Mouse (Mus musculus) embryo, embryonic 10 days (tissue): ENCODE results near the gene Dab2ip.

Experiments
- DNase-seq: peaks from one replicate; pipeline ENCODE4 v3.0.0-alpha.2; 2015; ENCODE audit warnings: low spot score

Gene Dab2ip

DNA sequence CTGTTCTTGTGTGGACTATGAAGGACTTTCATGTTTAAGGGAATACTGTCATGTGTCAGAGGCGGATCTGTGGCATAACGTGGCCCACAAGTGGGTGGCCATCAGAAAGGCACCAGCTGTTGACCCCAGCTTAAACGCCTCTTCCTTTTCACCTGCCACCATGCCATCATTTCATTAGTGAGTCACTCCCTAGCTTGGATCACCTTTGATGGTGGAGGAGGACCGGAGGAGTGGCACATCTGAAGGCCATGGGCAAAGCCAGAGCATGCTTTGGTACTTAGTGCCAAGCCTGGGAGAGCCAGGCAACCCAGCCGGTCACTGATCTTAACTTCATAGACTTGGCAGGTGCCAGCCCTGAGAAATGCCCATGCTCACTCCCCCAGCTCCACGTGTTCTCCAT is 96.7 kb downstream of the Dab2ip start:
- no peak for DNase-seq

DNA sequence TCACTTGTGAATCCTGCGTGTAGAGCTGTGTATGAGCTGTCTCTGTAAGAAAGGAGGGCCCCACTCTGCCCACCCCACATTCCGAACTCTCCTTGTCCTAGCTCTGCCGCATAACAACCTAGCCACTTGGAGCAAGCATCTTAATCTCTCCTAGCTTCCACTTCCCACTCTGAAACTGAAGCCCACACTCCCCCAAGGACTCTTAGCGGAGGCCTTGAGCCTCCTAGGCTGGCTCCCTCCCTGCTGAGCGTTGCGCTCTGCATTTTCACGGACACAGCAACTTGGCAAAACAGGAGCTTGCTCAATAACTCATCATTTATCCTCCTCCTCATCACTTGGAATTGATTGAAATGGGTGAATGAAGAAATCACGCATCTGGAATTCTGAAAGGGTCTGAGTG is 97.9 kb downstream of the Dab2ip start:
- peak; percentile 4 for DNase-seq

DNA sequence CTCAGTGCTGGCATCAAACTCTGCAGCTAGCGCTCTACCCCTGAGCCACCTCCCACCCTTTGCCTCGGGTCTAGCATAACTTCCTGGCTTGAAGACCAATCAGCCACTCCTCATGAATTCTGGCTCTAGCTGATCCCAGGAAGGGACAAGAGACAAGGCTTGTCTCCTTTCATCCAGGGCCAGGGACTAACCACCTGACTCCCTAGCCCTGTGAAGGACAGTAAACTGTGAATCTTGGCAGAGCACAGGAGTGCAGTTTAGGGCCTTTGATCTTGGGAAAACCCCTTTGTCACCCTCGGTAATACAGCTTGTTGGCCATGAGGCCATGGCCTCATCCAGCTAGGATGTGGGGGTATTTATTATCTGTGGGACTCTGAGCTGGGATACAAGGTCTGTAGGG is 100.2 kb downstream of the Dab2ip start:
- no peak for DNase-seq

DNA sequence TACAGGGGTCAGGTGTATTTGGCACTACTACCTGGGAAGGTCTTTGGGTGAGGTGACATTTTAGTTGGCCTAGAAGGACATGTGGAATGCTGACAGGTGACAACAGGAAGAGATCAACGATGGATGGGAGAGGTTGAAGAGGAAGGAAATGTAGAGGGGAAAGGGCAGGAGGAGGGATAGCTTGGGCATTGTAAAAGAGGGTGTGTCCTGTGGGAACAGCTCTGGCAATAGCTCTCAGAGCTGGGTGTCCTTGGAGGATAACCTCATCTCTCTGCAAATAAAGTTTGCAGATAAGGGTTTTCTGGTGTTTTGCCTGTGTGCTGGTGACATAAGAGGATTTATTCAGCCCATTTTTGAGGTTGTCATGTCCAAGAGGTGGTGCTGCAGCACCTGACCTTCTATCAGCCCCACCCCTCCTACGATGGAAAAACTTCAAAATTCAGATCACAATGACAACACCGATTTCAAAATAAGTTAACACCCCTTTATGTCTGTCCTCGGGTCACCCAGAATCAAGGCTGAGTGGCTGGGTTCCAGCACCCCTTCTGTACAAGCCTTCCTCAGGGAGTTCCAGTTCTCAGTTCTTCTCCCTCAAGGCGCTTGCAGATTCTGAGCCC is 101.6 kb downstream of the Dab2ip start:
- DNase-seq, result no peak

DNA sequence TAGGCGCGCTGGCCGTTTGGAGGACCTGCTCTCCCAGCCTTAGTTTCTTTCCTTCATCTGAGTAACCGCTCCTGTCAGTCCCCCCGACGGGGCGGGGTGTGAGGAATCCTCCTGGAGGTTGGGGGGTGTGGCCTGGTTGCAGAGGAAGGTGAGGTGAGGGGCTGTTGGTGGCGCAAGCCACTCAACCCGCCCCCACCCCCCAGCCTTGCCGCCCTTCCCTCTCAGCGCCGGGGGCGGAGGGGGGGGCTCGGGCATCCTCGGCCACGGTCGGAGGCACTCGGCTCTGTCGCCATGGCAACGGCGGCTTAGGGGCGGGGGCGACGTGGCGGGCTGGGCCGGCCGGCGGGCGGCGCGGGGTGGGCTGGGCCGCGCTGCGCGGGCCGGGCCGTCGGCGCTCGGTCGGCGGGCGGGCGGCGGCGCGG is 102.9 kb downstream of the Dab2ip start:
- DNase-seq, result peak; percentile 92

DNA sequence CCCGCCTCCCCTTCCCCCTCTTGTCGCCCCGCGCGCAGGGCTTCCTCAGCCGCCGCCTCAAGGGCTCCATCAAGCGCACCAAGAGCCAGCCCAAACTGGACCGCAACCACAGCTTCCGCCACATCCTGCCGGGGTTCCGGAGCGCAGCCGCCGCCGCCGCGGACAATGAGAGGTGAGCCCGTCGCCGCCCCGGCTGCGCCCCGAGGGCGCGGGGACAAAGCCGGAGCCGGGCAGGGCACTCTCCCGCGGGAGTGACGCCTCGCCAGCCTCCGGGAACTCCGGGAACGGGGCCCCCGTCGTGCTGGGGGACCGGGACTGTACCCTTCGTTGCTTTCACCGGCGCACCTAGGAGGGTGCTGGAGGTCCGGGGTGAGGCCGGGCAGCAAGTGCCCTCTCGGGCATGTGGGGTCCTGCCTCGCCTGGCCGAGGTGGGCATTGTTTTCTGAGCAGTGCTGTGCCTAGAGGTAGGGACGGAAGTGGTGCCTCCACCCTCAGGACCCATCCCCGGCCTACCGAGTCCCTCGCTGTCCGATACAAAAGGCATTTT is 103.5 kb downstream of the Dab2ip start:
- peak; percentile 50 for DNase-seq

DNA sequence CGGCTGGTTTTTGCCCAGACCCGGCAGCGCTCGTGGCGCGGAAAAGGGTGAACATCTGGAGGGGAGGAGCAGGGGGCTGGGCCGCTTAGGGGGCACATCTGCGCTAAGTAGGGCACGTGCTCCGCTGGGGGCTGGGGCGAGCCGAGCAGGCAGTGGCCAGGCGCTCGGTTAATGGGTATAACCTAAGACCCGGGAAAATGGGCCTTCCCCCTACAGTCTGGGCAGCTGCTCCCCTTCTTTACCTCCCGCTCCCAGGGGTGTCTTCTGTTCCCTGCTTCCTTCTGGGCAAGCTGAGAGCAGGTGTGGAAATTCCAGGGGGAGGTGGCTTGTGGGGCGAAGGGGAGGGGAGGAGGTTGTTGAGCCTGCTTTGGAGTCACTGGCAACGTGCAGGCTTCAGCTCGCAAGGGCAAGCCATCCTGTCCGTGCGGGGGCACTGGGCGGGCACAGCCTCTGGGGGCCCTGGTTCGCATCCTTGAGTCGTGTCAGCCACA is 104.0 kb downstream of the Dab2ip start:
- peak; percentile 71 for DNase-seq

DNA sequence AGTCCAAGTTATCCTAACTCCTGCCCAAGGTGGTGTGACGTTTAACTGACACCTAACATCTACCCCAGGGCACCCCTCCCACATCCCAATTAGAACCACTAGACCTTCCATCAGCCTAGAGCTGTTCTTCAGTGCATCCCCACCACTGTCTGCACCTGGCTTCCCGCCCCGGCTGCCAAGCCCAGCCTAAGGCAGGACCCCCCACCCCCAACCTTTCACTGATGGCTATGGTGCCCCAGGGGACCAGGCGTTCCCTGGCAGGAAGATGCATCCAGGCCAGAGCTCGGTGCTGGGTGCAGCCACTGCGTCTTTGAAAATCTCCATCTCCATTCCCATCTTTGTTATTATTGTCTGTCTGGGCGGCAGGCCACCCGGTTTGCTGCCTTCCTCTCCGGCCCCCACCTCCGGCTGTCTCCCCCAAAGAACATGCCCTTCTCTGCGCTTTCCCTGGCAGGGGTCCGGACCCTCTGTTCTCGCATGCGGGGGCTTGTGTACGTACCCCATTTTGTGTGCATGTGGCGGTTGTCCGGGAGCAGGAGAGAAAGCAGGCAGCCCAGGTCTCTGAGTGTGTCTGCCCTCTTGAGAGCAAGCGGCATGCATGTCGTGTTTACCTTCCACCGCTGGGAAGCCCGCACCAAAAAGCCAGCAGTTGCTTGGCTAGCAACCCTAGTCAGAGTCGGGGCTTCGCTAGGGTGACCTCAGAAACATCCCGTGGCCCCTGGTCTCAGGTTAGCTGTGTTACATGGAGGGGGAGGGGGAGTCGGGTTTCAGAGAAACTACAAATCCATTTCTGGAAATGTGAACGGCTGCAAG is 104.9 kb downstream of the Dab2ip start:
- peak; percentile 56 for DNase-seq

DNA sequence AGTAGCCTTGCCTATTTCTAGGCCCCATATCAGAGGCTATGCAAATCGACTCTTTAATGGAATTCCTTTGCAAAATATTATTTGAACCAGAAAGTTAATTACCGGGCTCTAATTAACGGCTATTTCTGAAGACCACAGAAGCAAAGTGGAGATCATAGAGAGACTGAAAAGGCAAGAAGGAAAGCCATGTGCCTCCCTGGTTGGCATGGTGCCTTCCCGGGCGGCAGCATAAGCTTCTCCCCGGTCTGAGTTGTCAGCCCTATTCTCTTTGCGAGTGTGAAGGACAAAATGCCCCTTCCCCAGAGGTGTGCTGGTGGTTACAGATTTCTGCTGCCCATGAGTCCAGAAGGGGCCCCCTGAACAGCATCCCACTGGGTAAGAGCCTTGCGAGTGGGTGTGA is 109.7 kb downstream of the Dab2ip start:
- DNase-seq, result no peak

DNA sequence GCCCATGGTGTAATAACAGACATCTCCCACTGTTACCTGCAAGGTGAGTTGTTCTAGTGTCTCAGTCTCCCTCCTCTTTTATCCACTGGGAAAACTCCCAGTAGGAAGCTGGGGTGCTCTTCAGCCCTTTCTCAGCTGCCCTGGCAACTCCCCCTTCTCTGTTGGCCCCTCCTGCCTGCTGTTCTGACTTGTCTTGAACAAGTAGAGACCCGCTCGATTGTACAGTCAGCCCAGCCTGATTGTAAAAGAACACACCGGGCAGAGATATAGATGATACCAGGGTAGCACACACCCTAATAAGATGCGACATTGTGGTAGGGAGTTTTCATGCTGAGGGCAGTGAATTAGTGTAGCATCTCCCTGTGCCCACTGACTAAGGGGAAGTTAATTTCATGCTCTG is 111.2 kb downstream of the Dab2ip start:
- DNase-seq, result no peak

DNA sequence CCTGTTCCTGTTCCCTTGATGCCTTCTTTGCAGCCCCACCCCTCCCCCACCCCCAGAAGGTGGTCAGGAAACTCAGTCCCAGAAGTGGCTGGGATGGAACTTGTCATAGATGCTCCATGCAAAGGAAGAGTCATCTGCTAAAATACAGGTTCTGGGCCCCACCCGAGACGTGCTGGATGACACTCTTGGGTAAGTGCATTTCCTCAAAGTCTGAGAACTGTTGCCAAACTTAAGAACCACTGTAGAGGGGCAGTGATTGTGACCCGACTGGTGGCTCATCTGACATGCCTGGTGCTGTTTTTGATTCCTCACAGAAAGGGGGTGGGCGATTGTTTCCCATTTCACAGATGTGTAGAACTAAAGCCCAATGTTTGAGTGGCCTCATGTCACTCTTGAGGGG is 111.7 kb downstream of the Dab2ip start:
- no peak for DNase-seq

DNA sequence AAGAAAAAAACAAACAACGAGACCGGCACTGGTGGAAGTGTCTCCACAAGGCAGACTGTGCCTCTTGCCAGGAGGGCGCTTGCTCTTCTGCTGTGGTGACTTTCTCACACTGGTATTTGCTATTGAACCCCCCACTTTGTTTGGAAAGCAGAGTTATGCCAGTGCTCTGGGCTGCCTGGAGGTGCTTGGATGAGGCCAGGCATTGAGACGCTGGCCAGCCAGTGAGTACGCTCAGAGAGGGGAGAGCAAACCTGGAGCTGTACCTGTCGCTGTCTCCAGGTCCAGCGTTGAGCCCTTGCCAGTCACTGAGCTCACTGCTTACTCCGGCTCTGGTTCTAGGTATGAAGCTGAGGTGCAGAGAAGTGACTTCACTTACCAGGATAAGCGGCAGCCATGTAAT is 112.2 kb downstream of the Dab2ip start:
- no peak for DNase-seq

DNA sequence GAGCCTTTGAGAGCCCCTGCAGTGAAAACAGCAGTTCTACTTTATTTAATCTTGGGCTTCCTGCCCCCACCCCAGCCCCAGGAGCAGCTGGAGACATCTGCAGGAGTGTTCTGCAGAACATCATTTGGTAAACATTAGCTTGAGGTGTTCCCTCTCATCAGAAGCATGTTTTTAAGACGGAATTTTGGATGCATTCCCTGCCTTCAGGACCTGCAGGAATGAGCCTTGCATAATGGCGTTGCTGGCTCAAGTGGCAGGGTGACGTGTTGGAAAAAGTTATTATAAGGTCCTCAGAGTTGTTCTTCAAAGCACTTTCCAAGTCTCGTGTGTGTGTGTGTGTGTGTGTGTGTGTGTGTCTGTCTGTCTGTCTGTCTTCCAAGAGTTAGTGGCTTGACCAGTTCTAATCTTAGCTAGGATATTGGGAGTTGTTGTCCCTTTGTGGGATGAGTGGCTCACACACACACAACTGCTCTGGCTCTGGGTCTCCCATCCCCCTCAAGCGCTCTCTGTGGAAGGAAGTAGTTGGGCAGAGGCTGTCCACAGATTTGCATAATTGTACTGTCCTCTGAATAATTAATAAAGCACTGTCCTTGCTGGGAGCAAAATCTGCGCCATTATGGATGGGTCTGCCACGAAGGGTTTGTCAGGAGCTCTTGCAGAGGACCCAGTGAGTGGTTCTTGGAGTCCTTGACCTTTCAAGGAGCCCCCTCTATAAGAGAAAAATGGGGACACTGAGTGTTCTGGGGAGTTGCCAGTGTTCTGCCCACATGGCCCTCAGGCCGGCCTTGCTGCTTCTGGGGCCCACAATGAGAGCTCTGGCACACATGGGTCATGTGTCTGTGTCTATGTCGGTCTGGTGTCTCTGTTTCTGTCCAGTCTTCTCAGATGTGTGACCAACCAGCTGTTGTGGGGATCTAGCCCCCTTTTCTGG is 114.2 kb downstream of the Dab2ip start:
- no peak for DNase-seq

DNA sequence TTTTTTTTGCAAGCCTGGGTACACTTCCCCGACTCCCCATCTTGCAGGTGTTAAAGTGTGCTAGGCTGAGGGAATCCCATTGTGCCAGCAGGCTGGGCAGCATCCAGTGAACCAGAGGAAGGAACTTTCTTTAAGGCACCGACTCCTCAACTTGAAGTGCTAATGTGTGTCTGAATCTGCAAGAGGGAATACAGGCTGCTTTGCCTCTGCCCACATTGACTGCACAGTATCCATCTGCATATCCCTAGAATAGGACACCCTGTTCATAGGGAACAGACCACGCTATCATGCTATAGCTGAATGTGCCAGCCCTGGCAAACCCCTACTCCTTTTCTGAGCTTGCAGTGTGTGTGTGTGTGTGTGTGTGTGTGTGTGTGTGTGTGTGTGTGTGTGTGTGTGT is 115.1 kb downstream of the Dab2ip start:
- no peak for DNase-seq

DNA sequence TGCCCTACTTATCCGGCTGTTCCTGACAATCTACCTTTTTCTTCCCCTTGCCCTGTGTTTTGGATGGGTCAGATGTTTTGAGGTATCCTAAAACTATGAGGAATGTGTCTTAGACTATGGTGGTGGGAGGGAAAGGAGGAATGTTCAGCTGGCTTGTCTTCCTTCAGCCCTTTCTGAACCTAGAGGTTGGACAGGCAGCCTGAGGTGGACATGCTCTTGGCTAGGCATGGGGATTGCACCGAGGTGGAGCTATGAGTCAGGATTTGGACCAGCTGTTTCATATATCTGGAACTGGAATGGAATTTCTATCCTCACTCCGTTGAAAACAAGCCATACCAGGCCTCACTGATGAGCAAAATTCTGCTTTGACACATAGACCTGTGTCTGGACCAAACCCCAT is 115.9 kb downstream of the Dab2ip start:
- no peak for DNase-seq

DNA sequence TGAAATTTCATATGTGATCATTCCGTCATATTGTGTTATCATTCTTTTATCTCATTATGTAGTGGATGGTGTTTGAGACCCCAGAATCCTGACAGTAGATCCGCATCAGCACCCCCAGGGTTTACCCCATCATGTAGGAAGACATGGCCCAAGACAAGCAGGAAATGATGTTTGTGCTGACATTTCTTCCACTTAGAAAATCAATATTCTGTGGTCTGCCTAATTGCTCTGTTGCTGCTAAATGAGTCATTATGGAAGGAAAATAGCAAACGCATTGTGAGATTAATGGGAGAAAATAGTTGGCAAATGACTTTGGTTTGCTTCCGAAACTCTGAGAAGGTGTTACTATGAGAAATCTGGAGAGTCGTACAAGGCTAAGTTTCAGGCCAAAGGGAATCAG is 116.4 kb downstream of the Dab2ip start:
- no peak for DNase-seq

DNA sequence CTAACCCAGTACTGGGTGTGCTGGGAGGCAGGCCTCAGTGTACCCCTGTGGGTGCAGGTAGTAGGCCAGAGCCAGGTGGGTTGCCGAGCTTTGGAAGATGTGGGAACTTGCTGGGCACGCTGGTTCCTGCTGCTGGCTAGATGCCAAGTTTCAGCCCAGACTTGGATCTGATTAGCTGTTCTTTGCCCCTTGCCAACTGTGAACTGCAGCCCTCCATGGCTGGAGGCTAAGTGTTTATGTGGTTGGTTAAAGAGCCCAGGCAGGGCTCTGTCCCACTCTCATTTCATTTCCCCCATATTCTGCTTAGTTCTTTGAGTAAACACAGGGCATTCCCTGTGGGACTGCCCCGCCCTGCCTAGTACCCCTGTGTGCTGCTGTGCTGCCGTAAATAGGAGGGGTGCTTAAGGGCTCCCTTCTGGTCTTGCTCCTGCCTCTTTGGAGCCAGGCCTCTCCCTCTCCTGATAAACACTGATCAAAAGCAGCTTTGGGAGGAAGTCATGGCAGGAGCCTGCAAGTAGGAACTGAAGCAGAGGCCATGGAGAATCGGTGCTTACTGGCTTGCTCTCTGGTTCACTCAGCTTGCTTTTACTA is 118.1 kb downstream of the Dab2ip start:
- no peak for DNase-seq

DNA sequence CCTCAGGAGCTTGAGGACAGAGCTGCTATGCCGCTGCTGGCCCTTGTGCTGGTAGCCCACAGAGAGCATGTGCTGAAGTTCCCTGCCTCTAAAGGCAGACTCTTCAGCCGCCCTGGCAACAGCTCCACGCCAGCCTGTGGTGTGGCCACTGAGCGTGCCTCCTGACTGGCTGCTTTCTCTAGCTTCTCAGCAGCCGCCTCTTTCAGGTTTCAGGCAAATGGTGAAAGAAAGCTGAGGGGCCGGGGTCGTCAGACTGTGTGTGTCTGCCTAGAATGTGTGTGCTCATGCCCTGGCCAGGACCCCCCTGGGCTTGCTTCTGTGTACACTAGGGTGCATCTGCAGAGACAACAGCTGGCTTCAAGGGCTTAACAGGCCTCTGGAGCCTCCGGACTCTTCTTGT is 119.8 kb downstream of the Dab2ip start:
- peak; percentile 69 for DNase-seq

DNA sequence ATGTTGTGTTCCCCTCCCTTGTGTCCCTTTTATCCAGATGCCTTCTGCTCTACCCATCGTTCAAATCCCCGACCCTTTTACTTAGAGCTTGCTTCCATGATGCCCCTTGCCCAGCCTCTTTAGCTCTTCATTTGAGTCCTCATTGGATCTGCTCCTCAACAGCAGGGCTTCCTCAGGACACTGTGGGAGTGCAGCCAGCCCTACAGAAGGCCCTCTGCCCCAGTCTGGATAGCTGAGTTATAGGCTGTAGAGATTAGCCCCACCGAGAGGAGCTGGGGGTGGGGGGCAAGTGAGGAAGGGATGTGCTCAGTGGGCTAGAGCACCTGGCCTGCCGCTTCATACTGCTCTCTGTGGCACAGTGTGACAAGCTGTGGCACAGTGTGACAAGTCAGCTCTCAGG is 120.4 kb downstream of the Dab2ip start:
- DNase-seq, result no peak

DNA sequence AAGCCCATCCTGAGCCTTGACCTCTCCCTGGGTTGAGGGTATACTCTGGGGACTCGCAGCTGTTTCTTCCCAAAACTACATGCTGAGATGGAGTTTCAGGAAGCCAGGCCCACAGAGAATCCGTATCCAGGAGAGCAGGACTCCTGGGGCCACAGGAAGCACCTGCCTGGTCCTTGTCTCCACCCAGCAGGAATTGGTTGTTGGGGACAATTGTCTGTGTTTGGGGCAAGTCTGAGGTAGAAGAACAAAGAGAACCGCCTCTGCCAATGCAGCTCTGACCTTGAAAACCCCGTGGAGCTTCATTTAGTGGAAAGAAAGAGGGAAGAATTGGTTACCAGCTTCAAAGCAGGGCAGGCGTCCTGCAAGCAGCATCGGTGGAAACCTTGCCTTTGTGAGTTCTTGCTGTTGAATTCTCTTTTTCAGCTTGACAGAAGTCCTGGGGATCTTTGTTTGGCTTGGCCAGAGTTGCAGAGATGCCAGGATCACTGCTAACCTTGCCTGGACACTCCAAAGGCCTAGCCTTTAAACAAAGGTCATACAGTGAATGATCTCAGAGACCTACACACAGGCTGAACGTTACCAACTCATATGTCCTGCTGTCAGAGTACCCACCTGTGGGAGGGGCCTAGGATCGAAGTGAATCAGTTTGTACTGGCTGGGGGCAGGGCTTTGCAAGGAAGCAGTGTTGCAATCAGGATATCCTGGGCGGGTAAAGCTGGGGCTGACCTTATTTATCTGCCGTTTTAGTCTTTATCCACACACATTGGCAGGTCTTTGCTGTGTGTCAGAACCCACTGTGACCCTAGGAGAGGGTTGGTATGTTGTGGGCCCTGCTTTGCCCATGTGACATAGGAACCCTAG is 122.0 kb downstream of the Dab2ip start:
- DNase-seq, result peak; percentile 39

DNA sequence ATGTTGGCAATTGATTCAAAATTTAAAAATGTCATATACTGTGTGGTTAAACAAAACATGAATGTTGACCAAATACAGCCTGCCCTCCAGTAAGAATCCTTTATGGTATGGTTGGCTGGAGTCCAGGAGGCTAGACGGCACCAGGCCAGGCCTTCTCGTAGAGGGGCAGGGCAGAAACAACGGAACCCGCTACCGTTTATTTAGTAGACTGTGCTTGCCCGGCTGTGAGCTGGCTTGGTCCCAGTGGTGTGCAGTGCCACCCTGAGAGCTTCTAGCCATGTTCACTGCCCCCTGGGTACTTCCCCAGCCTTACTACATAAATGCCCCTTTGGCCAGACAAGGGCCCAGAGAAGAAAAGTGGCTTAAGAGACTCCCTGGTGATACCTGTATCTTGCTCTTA is 122.8 kb downstream of the Dab2ip start:
- DNase-seq, result no peak
